Mouse (Mus musculus) E14TG2a.4 (cell line): ENCODE results near the gene Pin4.
"Not testable (repeated sequence)": the region's sequence is repeated elsewhere in the genome, so short reads cannot be mapped to it uniquely, and the experiment has no call there.

Experiments
- H3K27me3 ChIP-seq: 2 replicates; pipeline ENCODE4 v1.6.1; 2014; ENCODE audit warnings: low read length, control low read depth; ENCODE audit not compliant: insufficient read depth
- H3K36me3 ChIP-seq: 2 replicates; pipeline ENCODE4 v1.6.1; 2014; ENCODE audit warnings: low read length, control low read depth; ENCODE audit not compliant: insufficient read depth
- H3K4me1 ChIP-seq: replicated peaks from 2 replicates; pipeline ENCODE4 v1.6.1; 2014; ENCODE audit warnings: low read depth, low read length, control low read depth
- H3K4me3 ChIP-seq: replicated peaks from 2 replicates; pipeline ENCODE4 v1.5.1; 2014; ENCODE audit warnings: mild to moderate bottlenecking, low read length
- H3K9me3 ChIP-seq: 2 replicates; pipeline ENCODE4 v1.6.1; 2014; ENCODE audit warnings: low read length, control low read depth
- CTCF ChIP-seq: conservative IDR thresholded peaks from 2 replicates; pipeline ENCODE4 v1.5.1; 2014; ENCODE audit warnings: low read length
- NANOG ChIP-seq: IDR thresholded peaks from 2 replicates; pipeline ENCODE4 v1.6.1; 2014; ENCODE audit warnings: borderline replicate concordance, low read length, mixed read lengths
- POU5F1 ChIP-seq: IDR thresholded peaks from 2 replicates; pipeline ENCODE4 v1.6.1; 2014; ENCODE audit warnings: low read length, borderline replicate concordance

The Pin4 gene

DNA sequence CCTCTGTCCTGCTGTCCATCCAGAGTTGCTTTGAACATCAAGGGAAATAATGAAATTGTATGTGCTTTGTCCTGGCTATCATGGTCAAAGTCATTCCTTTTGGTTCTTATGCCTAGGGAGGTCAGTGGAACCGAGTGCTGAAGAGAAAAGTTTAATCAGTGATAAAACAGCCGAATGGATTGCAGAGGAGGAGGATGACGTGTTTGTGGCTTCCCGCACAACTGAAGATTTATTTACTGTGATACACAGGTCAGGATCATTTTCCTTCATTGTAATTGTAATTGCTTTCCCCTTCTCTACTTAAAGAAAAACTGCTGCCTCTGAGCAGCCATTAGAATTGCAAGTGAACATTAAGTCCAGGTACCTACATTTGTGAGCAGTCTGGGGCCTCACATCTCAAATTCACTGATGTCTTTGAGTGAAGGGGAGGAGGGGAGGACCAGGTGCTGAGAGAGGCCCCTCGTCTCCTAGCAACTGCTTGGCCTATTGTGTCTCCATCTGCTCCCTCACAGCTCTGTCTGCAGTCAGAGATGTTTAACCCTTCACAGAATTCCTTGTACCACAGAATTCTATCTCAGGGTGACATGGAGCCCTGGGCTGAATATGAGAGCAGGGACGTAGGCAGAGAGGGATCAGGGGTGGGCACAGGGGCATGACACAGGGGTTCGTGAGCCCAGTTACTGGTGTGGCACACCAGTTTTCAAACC, 37.5 kb upstream of the Pin4 start:
- no peaks in the 10 kb centered on the region for H3K36me3 ChIP-seq
- no peaks in the 10 kb centered on the region for H3K4me1 ChIP-seq
- no peak overlapping the region for H3K4me3 ChIP-seq
- TF ChIP-seq CTCF (no peak), POU5F1 (no peak), NANOG (no peak)
- no peaks in the 10 kb centered on the region for H3K9me3 ChIP-seq
- no peaks in the 10 kb centered on the region; the same call in 1 of the 2 replicates for H3K27me3 ChIP-seq

DNA sequence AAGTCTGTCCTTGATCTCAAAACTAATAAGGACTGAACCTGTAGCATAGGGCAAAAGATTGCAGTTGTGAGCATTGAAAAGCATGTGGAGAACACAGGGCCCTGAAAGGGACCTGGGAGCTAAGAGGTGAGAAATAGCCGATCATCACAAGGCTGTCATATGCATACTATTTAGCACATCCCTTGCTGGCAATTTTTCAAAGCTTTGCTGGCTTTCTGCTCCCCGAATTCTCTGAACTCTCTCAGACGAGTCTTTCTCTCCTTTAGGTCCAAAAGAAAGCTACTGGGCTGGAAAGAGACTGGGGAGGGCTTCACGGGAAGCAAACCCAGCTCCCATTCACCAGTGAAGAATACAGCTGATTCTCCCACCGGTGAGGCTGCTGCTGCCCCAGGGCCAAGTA, 36.9 kb upstream of the Pin4 start:
- Histone ChIP-seq H3K27me3 (no peaks in the 10 kb centered on the region; the same call in 1 of the 2 replicates), H3K9me3 (no peaks in the 10 kb centered on the region), H3K36me3 (no peaks in the 10 kb centered on the region), H3K4me3 (no peak overlapping the region), H3K4me1 (no peaks in the 10 kb centered on the region)
- TF ChIP-seq NANOG = no peak
- TF ChIP-seq CTCF = no peak
- no peak for TF ChIP-seq POU5F1

DNA sequence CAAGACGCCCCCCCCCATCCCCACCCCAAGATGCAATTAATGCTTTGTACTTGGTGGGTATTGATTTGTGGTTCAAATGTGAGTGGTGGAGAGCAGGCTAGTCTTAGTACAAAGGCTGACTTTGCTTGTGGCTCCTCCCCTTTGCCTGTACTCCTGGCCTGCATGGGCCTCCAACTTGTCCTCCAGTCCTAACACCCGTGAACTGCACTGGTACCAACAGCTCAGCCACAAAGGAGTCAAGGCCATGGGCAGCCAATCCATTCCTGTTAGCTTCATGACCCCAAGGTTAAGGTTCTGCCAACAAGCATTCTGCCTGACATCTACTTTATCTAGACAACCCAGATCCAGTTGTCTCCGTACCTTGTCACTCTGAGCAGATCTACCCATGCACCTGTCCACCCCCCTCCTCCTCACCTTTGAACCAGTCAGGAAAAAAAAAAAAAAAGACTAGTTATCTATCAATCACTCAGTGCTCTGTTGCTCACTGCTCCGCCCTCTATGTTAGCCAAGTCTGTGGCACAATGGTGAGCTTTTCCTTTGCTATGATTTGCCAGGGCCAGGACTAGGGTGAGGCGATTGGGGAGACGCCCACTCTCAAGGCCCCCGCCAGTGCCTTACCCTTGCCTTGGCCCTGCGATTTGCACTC, 33.3 kb upstream of the Pin4 start:
- H3K27me3 ChIP-seq = no peaks in the 10 kb centered on the region; the same call in 1 of the 2 replicates
- no peak for TF ChIP-seq POU5F1
- H3K36me3 ChIP-seq = no peaks in the 10 kb centered on the region
- no peak overlapping the region for H3K4me3 ChIP-seq
- no peaks in the 10 kb centered on the region for H3K9me3 ChIP-seq
- no peaks in the 10 kb centered on the region for H3K4me1 ChIP-seq

DNA sequence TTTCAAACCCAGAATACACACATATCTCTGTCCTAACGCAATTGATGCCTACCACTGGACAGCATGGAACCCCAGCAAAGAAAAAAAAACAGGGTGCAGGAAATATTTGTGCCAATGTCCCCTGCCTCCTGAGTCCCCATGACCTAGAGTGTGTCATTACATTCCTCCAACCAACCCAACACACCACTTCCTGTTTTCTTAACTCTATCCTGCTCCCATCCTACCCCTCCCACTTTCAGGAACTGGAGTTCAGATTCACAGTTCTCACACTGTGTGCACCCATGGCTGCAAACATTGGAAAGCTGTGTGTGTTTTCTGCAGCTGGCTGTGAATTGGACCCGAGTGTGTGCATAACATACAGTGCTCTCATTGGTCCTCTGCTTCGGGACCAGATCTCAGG, 28.6 kb upstream of the Pin4 start:
- H3K9me3 ChIP-seq = no peaks in the 10 kb centered on the region

DNA sequence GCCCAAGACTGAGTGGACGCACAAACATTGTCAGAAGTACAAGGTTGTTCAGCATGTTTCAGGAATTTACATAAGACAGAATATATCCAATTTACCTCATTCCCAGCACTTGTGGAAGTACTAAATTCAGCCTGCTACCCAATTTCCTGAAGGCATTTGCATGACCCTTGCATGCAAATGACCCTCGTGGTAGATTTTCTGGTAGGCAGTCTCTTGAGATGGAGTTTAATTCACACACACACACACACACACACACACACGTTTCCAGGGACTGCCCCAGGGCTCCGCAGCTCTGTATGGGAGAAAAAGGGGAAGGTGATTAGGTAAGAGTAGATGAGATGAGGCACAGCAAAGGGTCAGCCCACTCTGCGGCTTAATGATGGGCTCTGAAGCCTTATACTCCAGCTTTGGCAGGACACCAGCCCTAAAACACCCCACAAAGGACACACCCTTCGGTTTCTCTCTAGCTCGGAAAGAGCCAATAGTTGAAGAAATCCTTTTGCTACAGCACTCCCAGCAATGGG, 24.8 kb upstream of the Pin4 start:
- H3K4me1 ChIP-seq = no peaks in the 10 kb centered on the region
- H3K9me3 ChIP-seq = no peaks in the 10 kb centered on the region
- no peaks in the 10 kb centered on the region for H3K27me3 ChIP-seq
- TF ChIP-seq POU5F1 = no peak
- no peak for TF ChIP-seq NANOG
- no peak for TF ChIP-seq CTCF
- no peaks in the 10 kb centered on the region for H3K36me3 ChIP-seq
- H3K4me3 ChIP-seq = no peak overlapping the region

More for the DNA sequence above, 28.6 kb upstream of the Pin4 start:
- no peaks in the 10 kb centered on the region for H3K36me3 ChIP-seq
- H3K4me1 ChIP-seq = no peaks in the 10 kb centered on the region
- H3K4me3 ChIP-seq = no peak overlapping the region
- no peaks in the 10 kb centered on the region for H3K27me3 ChIP-seq
- TF ChIP-seq CTCF (no peak), POU5F1 (no peak), NANOG (no peak)

DNA sequence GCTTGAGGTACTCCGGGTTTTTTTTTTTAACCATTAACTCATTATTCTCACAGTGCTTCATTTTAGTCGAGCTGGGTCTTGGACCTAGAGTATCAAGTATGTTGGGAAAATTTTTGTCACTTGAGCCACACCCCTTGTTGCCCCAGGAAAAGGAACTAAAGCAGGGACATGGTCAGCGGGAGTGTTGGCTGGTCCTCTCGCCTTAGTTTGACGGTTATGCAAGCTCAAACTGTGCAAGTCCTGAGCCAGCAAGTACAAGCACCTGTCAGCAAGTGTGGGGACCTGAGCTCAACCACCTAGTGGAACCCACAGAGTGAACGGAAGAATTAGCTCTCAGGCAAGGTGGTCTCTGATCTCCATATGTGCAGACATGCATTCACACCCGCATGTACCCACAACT, 17.4 kb upstream of the Pin4 start:
- H3K4me3 ChIP-seq = no peak overlapping the region
- H3K9me3 ChIP-seq = no peaks in the 10 kb centered on the region
- H3K4me1 ChIP-seq = no peaks in the 10 kb centered on the region
- TF ChIP-seq POU5F1 (no peak), NANOG (no peak), CTCF (no peak)
- H3K27me3 ChIP-seq = no peaks in the 10 kb centered on the region
- H3K36me3 ChIP-seq = no peaks in the 10 kb centered on the region

DNA sequence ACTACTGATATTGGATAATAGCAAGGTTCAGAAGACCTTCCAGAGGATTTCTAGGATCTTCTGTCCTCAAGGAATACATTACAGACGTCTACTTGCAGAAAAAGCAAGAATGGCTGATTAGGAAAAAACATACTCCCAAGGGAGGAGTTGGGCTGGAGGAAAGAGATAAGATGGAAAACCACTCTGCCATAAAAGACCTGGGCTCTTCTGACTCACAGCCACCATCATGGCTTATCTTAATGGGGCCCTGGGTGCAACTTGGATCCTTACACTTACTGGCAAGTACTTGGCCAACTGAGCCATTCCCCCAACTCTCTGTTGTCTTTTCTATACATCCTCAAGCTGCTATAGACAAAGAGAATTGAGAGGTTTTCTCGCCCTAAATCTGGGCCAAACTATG, 15.4 kb upstream of the Pin4 start:
- not testable (repeated sequence) for H3K4me3 ChIP-seq, H3K27me3 ChIP-seq, H3K36me3 ChIP-seq, H3K9me3 ChIP-seq, H3K4me1 ChIP-seq

DNA sequence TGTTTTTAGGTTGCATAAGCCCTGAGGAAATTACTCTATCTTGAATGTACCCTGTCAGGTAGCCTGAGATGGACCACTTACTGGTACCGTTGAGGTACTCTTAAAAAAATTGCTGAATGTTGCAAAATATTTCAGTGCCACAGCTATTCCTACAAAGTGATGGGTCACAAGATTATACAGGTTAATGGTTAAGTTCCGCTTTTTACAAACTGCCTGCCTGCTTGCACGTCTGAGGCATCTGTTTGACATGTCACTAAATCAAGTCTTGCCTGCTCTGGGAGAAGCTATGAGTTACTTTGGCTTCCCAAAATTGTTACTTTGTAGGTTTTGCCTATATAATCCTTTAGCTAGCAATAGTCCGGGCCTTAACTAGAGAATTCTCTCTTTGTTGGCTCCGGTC, 9.9 kb upstream of the Pin4 start:
- not testable (repeated sequence) for H3K4me3 ChIP-seq, H3K4me1 ChIP-seq, H3K36me3 ChIP-seq, H3K27me3 ChIP-seq, H3K9me3 ChIP-seq

DNA sequence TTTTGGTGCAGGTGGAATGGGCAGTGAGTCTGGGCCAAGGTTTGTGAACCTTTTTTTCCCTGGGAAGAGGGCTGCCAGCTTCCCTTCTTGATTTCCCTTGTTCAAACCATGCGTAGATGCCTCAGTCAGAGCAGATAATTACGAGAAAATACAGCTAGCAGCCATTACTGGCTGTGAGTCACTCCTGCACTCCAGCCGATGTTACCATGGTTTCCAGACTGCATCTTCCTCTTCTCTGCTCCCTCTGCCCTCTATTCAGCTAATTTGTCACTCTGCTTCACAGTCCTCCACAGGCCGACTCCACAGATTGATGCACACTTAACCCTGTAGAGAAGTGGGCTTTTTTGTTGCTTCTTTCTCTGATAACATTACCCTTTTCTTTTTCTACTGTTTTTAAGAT, 3.6 kb upstream of the Pin4 start:
- Histone ChIP-seq H3K36me3 (no peaks in the 10 kb centered on the region), H3K27me3 (no peaks in the 10 kb centered on the region), H3K4me1 (peaks cover 6% of the 10 kb centered on the region), H3K4me3 (no peak overlapping the region), H3K9me3 (no peaks in the 10 kb centered on the region)
- no peak for TF ChIP-seq CTCF
- no peak for TF ChIP-seq NANOG
- TF ChIP-seq POU5F1 = no peak
